Mouse (Mus musculus) ES-Bruce4 (cell line): ENCODE data around the gene Pomt1. TPM values are rescaled to one million over a fixed set of nuclear protein-coding genes. Genes with fewer than 3 reads are reported as not detected.
"Not testable (repeated sequence)": the region's sequence is repeated elsewhere in the genome, so short reads cannot be mapped to it uniquely, and the experiment has no call there.

Experiments used
- H3K27ac ChIP-seq: 2 replicates; pipeline ENCODE4 v1.5.1; 2012; ENCODE audit warnings: low read length, inconsistent platforms; ENCODE audit not compliant: insufficient read depth
- H3K27me3 ChIP-seq: 2 replicates; pipeline ENCODE4 v1.6.1; 2012; ENCODE audit warnings: mild to moderate bottlenecking, low read length, inconsistent platforms; ENCODE audit not compliant: control insufficient read depth, poor library complexity, insufficient read depth, severe bottlenecking
- H3K36me3 ChIP-seq: 2 replicates; pipeline ENCODE4 v1.6.1; 2012; ENCODE audit warnings: inconsistent platforms, mild to moderate bottlenecking, low read length, moderate library complexity; ENCODE audit not compliant: control insufficient read depth, poor library complexity, insufficient read depth, severe bottlenecking
- H3K4me1 ChIP-seq: one replicate; pipeline ENCODE4 v1.8.1; 2011; ENCODE audit warnings: low read length; ENCODE audit not compliant: control insufficient read depth, insufficient read depth
- H3K4me3 ChIP-seq: 2 replicates; pipeline ENCODE4 v1.5.1; 2011; ENCODE audit warnings: low read depth, mild to moderate bottlenecking, low read length
- H3K9ac ChIP-seq: 2 replicates; pipeline ENCODE4 v1.6.1; 2012; ENCODE audit warnings: low read depth, mild to moderate bottlenecking, inconsistent platforms; ENCODE audit not compliant: poor library complexity, severe bottlenecking
- H3K9me3 ChIP-seq: replicated peaks from 2 replicates; pipeline ENCODE4 v1.6.1; 2012; ENCODE audit warnings: mild to moderate bottlenecking, low read length, inconsistent platforms; ENCODE audit not compliant: control insufficient read depth, poor library complexity, insufficient read depth, severe bottlenecking
- CTCF ChIP-seq: IDR thresholded peaks from one replicate; pipeline ENCODE4 v1.8.1; 2011; ENCODE audit warnings: low read depth, low read length
- EP300 ChIP-seq: IDR thresholded peaks from 2 replicates; pipeline ENCODE4 v1.6.1; 2011; ENCODE audit warnings: low read depth, low read length; ENCODE audit not compliant: insufficient read depth
- POLR2A ChIP-seq: IDR thresholded peaks from one replicate; pipeline ENCODE4 v1.8.1; 2011; ENCODE audit warnings: low read length; ENCODE audit not compliant: insufficient read depth
- polyA plus RNA-seq: library from polyadenylated mRNA; stranded (reverse); fragments of >200 nt; gene quantifications from 2 replicates; pipeline ENCODE4 v1.2.4, GENCODE M21; 2011; ENCODE audit warnings: low read depth; ENCODE audit not compliant: missing spikeins, insufficient read depth, insufficient read length

Gene Pomt1
- polyA plus RNA-seq, 1 experiment = 30.6 TPM

- peak overlapping the region; percentile 90 for H3K4me3 ChIP-seq
- TF ChIP-seq POLR2A (no peak), EP300 (no peak), CTCF (no peak)
- no peaks in the 10 kb centered on the region for H3K4me1 ChIP-seq
- H3K27me3 ChIP-seq = no peaks in the 10 kb centered on the region
- H3K27ac ChIP-seq = no peak overlapping the region
- H3K9me3 ChIP-seq = no peaks in the 10 kb centered on the region
- peak overlapping the region; percentile 83 for H3K9ac ChIP-seq
- H3K36me3 ChIP-seq = peaks cover 18% of the 10 kb centered on the region
Measured at GRCm38 (mm10) chr2:32288371-32288931, 52.1 kb downstream of the Pomt1 start.

GRCm38 (mm10) chr2:32289578-32289977, 53.2 kb downstream of the Pomt1 start:
- no peaks in the 10 kb centered on the region for H3K27me3 ChIP-seq
- H3K36me3 ChIP-seq = peaks cover 13% of the 10 kb centered on the region
- H3K4me3 ChIP-seq = no peak overlapping the region
- no peak overlapping the region for H3K9ac ChIP-seq
- TF ChIP-seq CTCF = peak; percentile 2
- no peak for TF ChIP-seq EP300
- H3K9me3 ChIP-seq = no peaks in the 10 kb centered on the region
- H3K4me1 ChIP-seq = no peaks in the 10 kb centered on the region
- H3K27ac ChIP-seq = no peak overlapping the region

DNA sequence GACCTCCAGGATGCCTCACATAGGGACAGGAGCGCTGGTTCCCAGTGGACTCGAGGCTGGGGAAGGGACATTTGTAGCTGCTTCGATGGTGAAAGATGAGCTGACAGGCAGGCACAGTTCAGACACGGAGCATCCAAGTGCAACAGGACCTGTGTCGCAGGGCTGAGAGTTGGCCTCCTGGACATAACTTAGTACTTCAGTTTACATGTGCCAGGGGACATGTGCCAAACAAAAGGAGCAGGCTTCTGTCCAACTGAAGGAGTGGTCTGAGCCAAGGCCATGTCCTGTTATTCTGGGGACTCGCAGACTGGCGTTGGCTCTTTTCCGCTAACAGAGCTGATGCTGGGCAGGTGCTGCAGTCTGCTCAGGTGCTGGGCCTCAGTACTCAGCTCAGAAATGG, 58.0 kb downstream of the Pomt1 start:
- Histone ChIP-seq H3K27me3 (no peaks in the 10 kb centered on the region), H3K9ac (no peak overlapping the region), H3K9me3 (no peaks in the 10 kb centered on the region), H3K4me1 (no peaks in the 10 kb centered on the region), H3K4me3 (no peak overlapping the region), H3K27ac (no peak overlapping the region), H3K36me3 (peaks cover 4% of the 10 kb centered on the region)
- TF ChIP-seq POLR2A = no peak
- no peak for TF ChIP-seq CTCF
- TF ChIP-seq EP300 = no peak

DNA sequence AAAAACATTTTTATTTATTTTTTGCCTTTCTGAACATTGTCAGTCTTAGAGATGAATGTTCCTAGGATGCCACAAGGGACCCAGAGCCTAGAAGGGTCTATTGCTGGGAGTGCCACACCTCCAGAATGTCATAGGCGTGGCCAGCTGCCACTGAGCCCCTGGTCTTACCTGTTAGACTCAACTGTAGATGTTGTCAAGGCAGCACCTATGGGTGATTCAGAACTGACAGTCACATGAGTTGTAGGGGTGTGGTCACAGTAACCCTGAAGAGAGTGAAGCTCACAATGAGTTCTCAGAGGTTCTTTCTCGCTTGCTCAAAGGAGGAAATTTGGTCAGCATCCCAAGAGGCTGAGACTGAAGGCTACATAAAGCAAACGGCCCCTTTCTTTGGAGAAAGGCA, 58.9 kb downstream of the Pomt1 start:
- Histone ChIP-seq H3K36me3 (peaks cover 4% of the 10 kb centered on the region), H3K27me3 (no peaks in the 10 kb centered on the region), H3K27ac (no peak overlapping the region), H3K4me1 (no peaks in the 10 kb centered on the region), H3K9me3 (no peaks in the 10 kb centered on the region), H3K4me3 (no peak overlapping the region), H3K9ac (no peak overlapping the region)
- no peak for TF ChIP-seq EP300
- TF ChIP-seq POLR2A = no peak
- no peak for TF ChIP-seq CTCF

DNA sequence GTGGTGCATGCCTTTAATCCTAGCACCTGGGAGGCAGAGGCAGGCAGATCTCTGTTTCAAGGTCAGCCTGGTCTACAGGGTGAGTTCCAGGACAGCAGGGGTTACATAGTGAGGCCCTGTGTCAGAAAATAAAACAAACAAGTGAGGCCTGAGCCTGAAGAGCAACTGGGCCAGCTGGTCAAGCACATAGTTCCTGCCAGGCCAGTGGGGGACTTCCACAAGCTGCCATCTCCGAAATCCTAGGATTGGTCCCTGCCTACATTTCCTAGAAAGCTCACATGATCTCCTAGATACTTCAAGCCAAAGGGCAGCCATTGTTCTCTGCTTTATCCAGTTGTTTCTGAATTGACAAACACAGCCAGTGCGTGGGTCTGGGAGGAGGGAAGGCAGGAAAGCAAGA, 59.5 kb downstream of the Pomt1 start:
- not testable (repeated sequence) for H3K36me3 ChIP-seq, H3K9me3 ChIP-seq

GRCm38 (mm10) chr2:32299469-32299868, 63.1 kb downstream of the Pomt1 start:
- no peaks in the 10 kb centered on the region for H3K9me3 ChIP-seq
- no peaks in the 10 kb centered on the region for H3K4me1 ChIP-seq
- H3K4me3 ChIP-seq = no peak overlapping the region
- TF ChIP-seq EP300 (no peak), CTCF (no peak), POLR2A (no peak)
- H3K27me3 ChIP-seq = no peaks in the 10 kb centered on the region
- H3K9ac ChIP-seq = no peak overlapping the region
- H3K36me3 ChIP-seq = peaks cover 4% of the 10 kb centered on the region
- H3K27ac ChIP-seq = no peak overlapping the region

More for the DNA sequence above, 59.5 kb downstream of the Pomt1 start:
- not testable (repeated sequence) for H3K27me3 ChIP-seq, H3K27ac ChIP-seq, H3K9ac ChIP-seq, H3K4me3 ChIP-seq, H3K4me1 ChIP-seq
